Mouse (Mus musculus) heart, embryonic 15.5 days (tissue): ENCODE data around the gene Syngr3. TPM values are rescaled to one million over a fixed set of nuclear protein-coding genes. Genes with fewer than 3 reads are reported as not detected.
A peak's percentile ranks its signal among the peaks of the same experiment; 100 is the strongest.
"Not testable (repeated sequence)": the region's sequence is repeated elsewhere in the genome, so short reads cannot be mapped to it uniquely, and the experiment has no call there.

Source experiments
- ATAC-seq: fragments of 200-750 bp; cut with Nextera tagmentation; replicated peaks from 2 replicates; pipeline ENCODE4 v1.8.0; 2017; ENCODE audit warnings: low read depth, moderate TSS enrichment; ENCODE audit not compliant: insufficient number of reproducible peaks, insufficient read depth, low FRiP score
- H3K27ac ChIP-seq: fragments of 300-500 bp; sonication (generic); 2 replicates; pipeline ENCODE4 v1.5.1; 2015; ENCODE audit warnings: mild to moderate bottlenecking, inconsistent platforms
- H3K27me3 ChIP-seq: fragments of 300-500 bp; sonication (generic); 2 replicates; pipeline ENCODE4 v1.6.1; 2015; ENCODE audit warnings: inconsistent platforms
- H3K36me3 ChIP-seq: fragments of 300-500 bp; sonication (generic); 2 replicates; pipeline ENCODE4 v1.6.1; 2015; ENCODE audit warnings: mild to moderate bottlenecking, inconsistent platforms
- H3K4me1 ChIP-seq: fragments of 300-500 bp; sonication (generic); replicated peaks from 2 replicates; pipeline ENCODE4 v1.6.1; 2015; ENCODE audit warnings: inconsistent platforms
- H3K4me2 ChIP-seq: fragments of 300-500 bp; sonication (generic); 2 replicates; pipeline ENCODE4 v1.6.1; 2015; ENCODE audit warnings: inconsistent platforms, mild to moderate bottlenecking, moderate library complexity
- H3K4me3 ChIP-seq: fragments of 300-500 bp; sonication (generic); 2 replicates; pipeline ENCODE4 v1.5.1; 2015; ENCODE audit warnings: mild to moderate bottlenecking, inconsistent platforms
- H3K9ac ChIP-seq: fragments of 300-500 bp; sonication (generic); 2 replicates; pipeline ENCODE4 v1.6.1; 2015; ENCODE audit warnings: mild to moderate bottlenecking, inconsistent platforms
- H3K9me3 ChIP-seq: fragments of 300-500 bp; sonication (generic); replicated peaks from 2 replicates; pipeline ENCODE4 v1.6.1; 2016; ENCODE audit warnings: inconsistent platforms
- WGBS: fragments of 180-500 bp; shearing (Covaris S2); methylation state at CpG from one replicate; pipeline ENCODE4 v1.1.7; 2015; ENCODE audit warnings: mixed read lengths; 5-methylcytosine and 5-hydroxymethylcytosine counted together
- polyA plus RNA-seq: library from polyadenylated mRNA; unstranded; fragments of >200 nt; fragmentation: Nextera tagmentation; extraction: Ambion mirVana; gene quantifications from 2 replicates; pipeline ENCODE4 v1.2.1, GENCODE M21; 2015

Gene Syngr3
- polyA plus RNA-seq, 1 experiment from 2014 or later = 0.44 TPM

- Histone ChIP-seq H3K27ac (no peak overlapping the region), H3K4me2 (no peak overlapping the region), H3K9me3 (no peaks in the 10 kb centered on the region), H3K9ac (no peak overlapping the region), H3K27me3 (no peaks in the 10 kb centered on the region; the same call in 1 of the 2 replicates), H3K4me3 (no peak overlapping the region), H3K36me3 (no peaks in the 10 kb centered on the region), H3K4me1 (peaks cover 21% of the 10 kb centered on the region)
- WGBS = 67% methylated on average over 17 of the region's 17 CpGs
- no peak for ATAC-seq
These were observed 38.4 kb upstream of the Syngr3 start for GRCm38 (mm10) chr17:24728184-24728583.

- no peak within 1 kb of the TSS for H3K9ac ChIP-seq
- no peaks in the 10 kb centered on the region; the same call in 1 of the 2 replicates for H3K27me3 ChIP-seq
- H3K4me1 ChIP-seq = peaks cover 24% of the 10 kb centered on the region
- 50% methylated on average over 2 of the region's 2 CpGs for WGBS
- no peak within 1 kb of the TSS for H3K27ac ChIP-seq
- H3K9me3 ChIP-seq = no peaks in the 10 kb centered on the region
- no peak for ATAC-seq
- H3K4me2 ChIP-seq = no peak within 1 kb of the TSS
- H3K4me3 ChIP-seq = no peak within 1 kb of the TSS
- H3K36me3 ChIP-seq = peaks cover under 1% of the 10 kb centered on the region; the same call in 1 of the 2 replicates
These were observed 37.9 kb upstream of the Syngr3 start, which contains the start of gene Rpl3l for GRCm38 (mm10) chr17:24727618-24728017. Gene Rpl3l, plus strand, starts transcription at chr17:24727820.

- Histone ChIP-seq H3K27ac (no peak overlapping the region), H3K36me3 (peaks cover 16% of the 10 kb centered on the region), H3K9ac (no peak overlapping the region), H3K4me3 (no peak overlapping the region), H3K27me3 (no peaks in the 10 kb centered on the region; the same call in 1 of the 2 replicates), H3K4me2 (no peak overlapping the region), H3K4me1 (peaks cover 27% of the 10 kb centered on the region), H3K9me3 (no peaks in the 10 kb centered on the region)
- no peak for ATAC-seq
- WGBS = 73% methylated on average over 3 of the region's 3 CpGs
These were observed 36.1 kb upstream of the Syngr3 start for GRCm38 (mm10) chr17:24725637-24726390.

GRCm38 (mm10) chr17:24724184-24724583, 34.4 kb upstream of the Syngr3 start, which contains the start of gene Ndufb10:
Gene Ndufb10, minus strand, starts transcription at chr17:24724478.
- H3K27ac ChIP-seq = peak within 1 kb of the TSS; percentile 96
- H3K9me3 ChIP-seq = no peaks in the 10 kb centered on the region
- peak within 1 kb of the TSS; percentile 70 for H3K4me2 ChIP-seq
- no peaks in the 10 kb centered on the region; the same call in 1 of the 2 replicates for H3K27me3 ChIP-seq
- peak within 1 kb of the TSS; percentile 89 for H3K4me3 ChIP-seq
- H3K9ac ChIP-seq = peak within 1 kb of the TSS; percentile 95
- peaks cover 16% of the 10 kb centered on the region for H3K36me3 ChIP-seq
- peaks cover 27% of the 10 kb centered on the region for H3K4me1 ChIP-seq
- 1% methylated on average over 30 of the region's 30 CpGs for WGBS
- ATAC-seq = peak; percentile 72

GRCm38 (mm10) chr17:24723881-24724180, 34.1 kb upstream of the Syngr3 start:
- WGBS = 0% methylated on average over 15 of the region's 15 CpGs
- peak overlapping the region; percentile 89 for H3K4me3 ChIP-seq
- peak overlapping the region; percentile 70 for H3K4me2 ChIP-seq
- peak overlapping the region; percentile 96 for H3K27ac ChIP-seq
- 0 out of 2 replicates have a peak, but pooled peaks have one; percentile 4 for ATAC-seq
- H3K36me3 ChIP-seq = peaks cover 16% of the 10 kb centered on the region
- peaks cover 31% of the 10 kb centered on the region for H3K4me1 ChIP-seq
- no peaks in the 10 kb centered on the region for H3K9me3 ChIP-seq
- no peaks in the 10 kb centered on the region; the same call in 1 of the 2 replicates for H3K27me3 ChIP-seq
- peak overlapping the region; percentile 95 for H3K9ac ChIP-seq

- WGBS = 4% methylated on average over 12 of the region's 12 CpGs
- ATAC-seq = no peak
- no peaks in the 10 kb centered on the region for H3K9me3 ChIP-seq
- peak overlapping the region; percentile 96 for H3K27ac ChIP-seq
- H3K4me3 ChIP-seq = peak overlapping the region; percentile 89
- H3K36me3 ChIP-seq = peaks cover 16% of the 10 kb centered on the region
- peaks cover 34% of the 10 kb centered on the region for H3K4me1 ChIP-seq
- peak overlapping the region; percentile 70 for H3K4me2 ChIP-seq
- no peaks in the 10 kb centered on the region; the same call in 1 of the 2 replicates for H3K27me3 ChIP-seq
- peak overlapping the region; percentile 95 for H3K9ac ChIP-seq
These were observed 33.5 kb upstream of the Syngr3 start for GRCm38 (mm10) chr17:24723122-24723880.

GRCm38 (mm10) chr17:24722220-24722924, 32.6 kb upstream of the Syngr3 start:
- H3K36me3 ChIP-seq = peaks cover 19% of the 10 kb centered on the region
- H3K27ac ChIP-seq = no peak overlapping the region
- no peaks in the 10 kb centered on the region for H3K27me3 ChIP-seq
- peak overlapping the region; percentile 89 for H3K4me3 ChIP-seq
- H3K9ac ChIP-seq = peak overlapping the region; percentile 56; the same call in 1 of the 2 replicates
- H3K9me3 ChIP-seq = no peaks in the 10 kb centered on the region
- peaks cover 34% of the 10 kb centered on the region for H3K4me1 ChIP-seq
- peak overlapping the region; percentile 70 for H3K4me2 ChIP-seq
- no peak for ATAC-seq
- WGBS = 33% methylated on average over 13 of the region's 13 CpGs

- WGBS = 28% methylated on average over 7 of the region's 7 CpGs
- not testable (repeated sequence) for ATAC-seq, H3K27ac ChIP-seq, H3K27me3 ChIP-seq, H3K9me3 ChIP-seq
- Histone ChIP-seq H3K36me3 (peaks cover 19% of the 10 kb centered on the region), H3K4me2 (peak overlapping the region; percentile 70), H3K4me3 (peak overlapping the region; percentile 89), H3K9ac (peak overlapping the region; percentile 56), H3K4me1 (peaks cover 34% of the 10 kb centered on the region)
These were observed 31.7 kb upstream of the Syngr3 start for GRCm38 (mm10) chr17:24721383-24721955.

- not testable (repeated sequence) for H3K27me3 ChIP-seq, H3K9me3 ChIP-seq, ATAC-seq
- Histone ChIP-seq H3K9ac (peak overlapping the region; percentile 83), H3K27ac (peak overlapping the region; percentile 77; the same call in 1 of the 2 replicates), H3K4me1 (peaks cover 34% of the 10 kb centered on the region), H3K4me2 (peak overlapping the region; percentile 70), H3K36me3 (peaks cover 19% of the 10 kb centered on the region), H3K4me3 (peak overlapping the region; percentile 89)
- WGBS = under 1% methylated on average over 11 of the region's 11 CpGs
These were observed 30.9 kb upstream of the Syngr3 start for GRCm38 (mm10) chr17:24720616-24721015.

- ATAC-seq = peak; percentile 98
- under 1% methylated on average over 61 of the region's 61 CpGs for WGBS
- Histone ChIP-seq H3K9ac (peak overlapping the region; percentile 92), H3K4me3 (peak overlapping the region; percentile 89), H3K9me3 (no peaks in the 10 kb centered on the region), H3K4me1 (peaks cover 33% of the 10 kb centered on the region), H3K36me3 (peaks cover 19% of the 10 kb centered on the region), H3K27me3 (no peaks in the 10 kb centered on the region), H3K4me2 (peak overlapping the region; percentile 70), H3K27ac (peak overlapping the region; percentile 90)
These were observed 29.9 kb upstream of the Syngr3 start for GRCm38 (mm10) chr17:24719494-24720222.
